Mouse (Mus musculus): ENCODE results near the gene Cpsf4l. TPM values are rescaled to one million over a fixed set of nuclear protein-coding genes. Genes with fewer than 3 reads are reported as not detected.

The Cpsf4l gene
- total and polyA plus RNA-seq, 2 experiments from 2014 or later = 0.10 TPM; not detected in 1

DNA sequence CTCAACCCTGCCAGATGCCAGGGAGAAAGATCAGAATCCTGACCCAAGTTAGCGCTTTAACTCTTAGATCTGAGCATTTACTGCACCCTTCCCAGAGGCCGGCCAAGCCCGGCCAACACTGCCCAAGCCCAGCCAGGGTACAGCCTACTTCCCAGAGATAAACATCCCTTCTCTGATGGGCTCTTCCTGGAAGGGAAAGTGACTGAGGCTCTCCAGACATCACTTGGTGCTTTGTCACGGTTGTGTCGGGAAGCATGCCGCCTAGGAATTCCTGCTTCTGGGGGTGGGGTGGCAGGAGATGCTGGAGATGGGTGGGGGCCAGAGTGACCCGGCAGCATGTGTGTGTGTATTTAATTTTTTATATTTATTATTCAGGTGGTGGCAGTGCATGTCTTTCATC lies 30.3 kb upstream of the Cpsf4l start:
- no peak overlapping the region for H3K4me2 ChIP-seq (ENCODE audit: low read depth, low read length)

DNA sequence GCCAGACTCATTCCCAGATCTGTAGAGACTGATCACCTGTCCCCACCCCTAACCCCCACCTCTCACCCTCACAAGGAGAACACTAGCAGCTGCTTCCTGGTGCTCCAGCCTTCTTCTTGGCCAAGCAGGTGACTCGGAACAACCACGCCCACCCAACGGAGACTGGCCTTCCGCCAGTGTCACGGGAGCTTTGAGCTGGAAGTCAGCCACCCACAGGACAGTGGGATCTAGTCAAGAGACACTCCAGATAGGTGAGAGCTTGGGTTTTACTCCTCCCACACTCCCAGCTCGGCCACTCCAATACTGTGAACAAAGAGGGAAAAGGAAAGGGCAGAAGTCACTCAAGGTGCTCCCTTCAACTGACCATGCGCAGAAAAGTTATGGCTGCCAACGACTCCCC lies 29.4 kb upstream of the Cpsf4l start:
- Histone ChIP-seq H3K27me3 (ENCODE audit: control insufficient read depth, insufficient read depth, low read length) (no peaks in the 10 kb centered on the region), H3K36me3 (replicated peaks; ENCODE audit: control insufficient read depth, insufficient read depth, low read length) (peaks cover 15% of the 10 kb centered on the region), H3K4me2 (ENCODE audit: low read depth, low read length) (no peak overlapping the region), H3K9ac (replicated peaks; ENCODE audit: low read depth, low read length) (no peak overlapping the region), H3K27ac (ENCODE audit: low read depth) (no peak overlapping the region), H3K9me3 (replicated peaks; ENCODE audit: control insufficient read depth, low read length) (no peaks in the 10 kb centered on the region), H3K4me3 (ENCODE audit: low read depth, low read length) (no peak overlapping the region), H3K4me1 (ENCODE audit: control insufficient read depth, insufficient read depth) (peaks cover 21% of the 10 kb centered on the region)
- TF ChIP-seq CTCF (IDR thresholded peaks at IDR 0.05; ENCODE audit: low read depth) (no peak), EP300 (IDR thresholded peaks at IDR 0.05; ENCODE audit: low read depth) (no peak)
- WGBS = 47% methylated on average over 8 of the region's 8 CpGs
- no peak for DNase-seq (ENCODE audit: low spot score)
- ATAC-seq (ENCODE audit: insufficient read depth, low read depth) = peak; percentile 49

More for the DNA sequence above, 30.3 kb upstream of the Cpsf4l start:
- no peaks in the 10 kb centered on the region for H3K9me3 ChIP-seq (replicated peaks; ENCODE audit: control insufficient read depth, low read length)
- peaks cover 20% of the 10 kb centered on the region for H3K4me1 ChIP-seq (ENCODE audit: control insufficient read depth, insufficient read depth)
- no peak for DNase-seq (ENCODE audit: low spot score)
- H3K27me3 ChIP-seq (ENCODE audit: control insufficient read depth, insufficient read depth, low read length) = no peaks in the 10 kb centered on the region
- no peak; the same call in 1 of the 2 replicates for ATAC-seq (ENCODE audit: insufficient read depth, low read depth)
- H3K9ac ChIP-seq (replicated peaks; ENCODE audit: low read depth, low read length) = no peak overlapping the region
- no peak overlapping the region for H3K27ac ChIP-seq (ENCODE audit: low read depth)
- 42% methylated on average over 7 of the region's 7 CpGs for WGBS
- peaks cover 19% of the 10 kb centered on the region for H3K36me3 ChIP-seq (replicated peaks; ENCODE audit: control insufficient read depth, insufficient read depth, low read length)
- no peak for TF ChIP-seq CTCF (IDR thresholded peaks at IDR 0.05; ENCODE audit: low read depth)
- TF ChIP-seq EP300 (IDR thresholded peaks at IDR 0.05; ENCODE audit: low read depth) = no peak
- no peak overlapping the region for H3K4me3 ChIP-seq (ENCODE audit: low read depth, low read length)

DNA sequence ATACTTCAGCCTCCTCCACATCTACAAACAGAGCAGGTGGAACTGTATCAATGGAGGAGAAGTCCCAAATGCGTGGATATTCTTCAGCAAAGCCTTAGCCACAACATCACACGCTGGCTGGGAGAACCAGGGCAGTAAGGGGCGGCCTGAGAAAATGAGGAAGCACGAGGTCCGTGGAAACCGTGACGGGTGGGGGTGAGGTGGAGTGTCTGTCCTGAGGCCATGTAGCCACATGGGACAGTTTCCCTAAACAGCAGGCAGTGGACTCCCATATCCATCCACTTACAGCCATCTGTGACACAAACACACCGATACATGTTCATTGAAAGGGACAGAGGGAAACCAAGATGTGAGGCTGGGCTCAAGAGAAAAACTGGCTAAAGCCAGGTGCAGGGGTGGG lies 28.1 kb upstream of the Cpsf4l start:
- Histone ChIP-seq H3K9me3 (replicated peaks; ENCODE audit: control insufficient read depth, low read length) (no peaks in the 10 kb centered on the region), H3K4me2 (ENCODE audit: low read depth, low read length) (no peak overlapping the region), H3K4me1 (ENCODE audit: control insufficient read depth, insufficient read depth) (peaks cover 33% of the 10 kb centered on the region), H3K36me3 (replicated peaks; ENCODE audit: control insufficient read depth, insufficient read depth, low read length) (0 out of 2 replicates have a peak, but pooled peaks cover 6% of the 10 kb centered on the region), H3K4me3 (ENCODE audit: low read depth, low read length) (no peak overlapping the region), H3K9ac (replicated peaks; ENCODE audit: low read depth, low read length) (no peak overlapping the region), H3K27me3 (ENCODE audit: control insufficient read depth, insufficient read depth, low read length) (no peaks in the 10 kb centered on the region), H3K27ac (ENCODE audit: low read depth) (no peak overlapping the region)
- DNase-seq (ENCODE audit: low spot score) (no peak), ATAC-seq (ENCODE audit: insufficient read depth, low read depth) (no peak)
- 78% methylated on average over 8 of the region's 8 CpGs for WGBS
- TF ChIP-seq CTCF (IDR thresholded peaks at IDR 0.05; ENCODE audit: low read depth) = no peak
- TF ChIP-seq EP300 (IDR thresholded peaks at IDR 0.05; ENCODE audit: low read depth) = no peak

DNA sequence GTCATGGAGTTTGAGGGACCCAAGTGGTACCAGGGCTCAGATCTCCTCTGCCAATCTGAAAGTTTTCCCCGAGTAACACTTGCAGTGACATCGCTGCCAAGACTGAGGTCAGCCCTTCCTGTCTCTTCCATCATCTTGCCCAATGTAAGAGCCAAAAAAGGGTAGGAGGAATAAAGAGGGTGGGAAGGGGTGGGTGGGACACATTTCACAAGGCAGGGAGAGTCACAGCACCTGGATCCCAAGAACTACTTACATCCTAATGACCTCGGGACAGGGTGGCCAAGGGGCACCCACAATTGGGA lies 27.7 kb upstream of the Cpsf4l start:
- ATAC-seq (ENCODE audit: insufficient read depth, low read depth) (no peak), DNase-seq (ENCODE audit: low spot score) (no peak)
- peaks cover 35% of the 10 kb centered on the region for H3K4me1 ChIP-seq (ENCODE audit: control insufficient read depth, insufficient read depth)
- no peak overlapping the region for H3K4me2 ChIP-seq (ENCODE audit: low read depth, low read length)
- no peaks in the 10 kb centered on the region for H3K27me3 ChIP-seq (ENCODE audit: control insufficient read depth, insufficient read depth, low read length)
- H3K27ac ChIP-seq (ENCODE audit: low read depth) = no peak overlapping the region
- H3K36me3 ChIP-seq (replicated peaks; ENCODE audit: control insufficient read depth, insufficient read depth, low read length) = 0 out of 2 replicates have a peak, but pooled peaks cover 3% of the 10 kb centered on the region
- H3K9ac ChIP-seq (replicated peaks; ENCODE audit: low read depth, low read length) = no peak overlapping the region
- H3K9me3 ChIP-seq (replicated peaks; ENCODE audit: control insufficient read depth, low read length) = no peaks in the 10 kb centered on the region
- no peak overlapping the region for H3K4me3 ChIP-seq (ENCODE audit: low read depth, low read length)
- TF ChIP-seq CTCF (IDR thresholded peaks at IDR 0.05; ENCODE audit: low read depth) = no peak
- TF ChIP-seq EP300 (IDR thresholded peaks at IDR 0.05; ENCODE audit: low read depth) = no peak
- 70% methylated on average over 3 of the region's 3 CpGs for WGBS

DNA sequence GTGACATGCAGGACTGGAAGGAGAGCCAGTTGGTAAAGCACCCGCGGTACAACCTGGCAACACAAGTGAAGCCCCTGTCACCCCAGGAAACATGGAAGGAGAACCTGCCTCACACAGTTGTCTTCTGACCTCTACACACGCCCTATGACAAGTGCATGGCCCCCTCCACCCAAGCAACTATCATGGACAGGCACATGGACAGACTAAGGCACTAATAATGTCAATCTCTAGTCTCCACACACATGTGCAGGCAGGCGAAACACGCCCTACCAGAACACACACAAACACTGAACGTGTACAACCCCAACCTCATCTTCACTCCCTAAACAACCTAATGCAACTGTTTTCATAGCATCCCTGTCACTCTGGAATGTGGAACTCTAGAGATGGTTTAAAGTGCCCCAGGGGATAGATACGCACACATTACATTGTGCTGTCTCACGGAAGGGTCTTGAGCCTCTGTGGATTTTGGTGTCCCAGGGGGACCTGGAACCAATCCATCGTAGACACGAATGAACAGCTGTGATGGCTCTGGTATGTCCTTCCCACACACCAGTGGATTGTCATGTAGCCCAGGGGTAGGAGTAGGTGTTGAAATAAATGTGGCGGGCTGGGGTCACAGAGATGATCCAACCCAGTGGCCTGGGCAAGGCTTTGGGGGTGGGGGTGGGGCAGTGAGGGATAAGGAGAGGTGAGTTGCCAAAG lies 27.2 kb upstream of the Cpsf4l start:
- 73% methylated on average over 11 of the region's 11 CpGs for WGBS
- DNase-seq (ENCODE audit: low spot score) (no peak), ATAC-seq (ENCODE audit: insufficient read depth, low read depth) (no peak)

DNA sequence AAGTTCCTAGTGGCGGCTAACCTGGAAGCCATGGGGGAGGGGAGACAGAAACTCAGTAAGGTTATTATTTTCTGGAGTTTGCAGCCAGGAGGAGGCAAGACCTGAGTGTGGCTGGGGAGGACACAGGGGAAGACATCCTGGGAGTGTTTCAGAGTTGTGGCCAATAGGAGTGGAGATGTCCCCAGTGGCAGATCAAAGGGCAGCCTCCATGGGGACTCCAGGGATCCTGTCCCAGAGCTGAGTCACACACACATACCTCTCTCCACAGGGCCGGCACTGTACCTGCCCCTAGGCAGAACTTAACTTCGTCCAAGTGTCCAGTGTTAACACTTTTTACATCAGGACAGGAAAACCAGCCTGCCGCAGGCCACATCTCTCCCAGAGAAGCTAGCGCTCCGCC lies 25.3 kb upstream of the Cpsf4l start:
- Histone ChIP-seq H3K9ac (replicated peaks; ENCODE audit: low read depth, low read length) (no peak overlapping the region), H3K4me1 (ENCODE audit: control insufficient read depth, insufficient read depth) (peaks cover 35% of the 10 kb centered on the region), H3K36me3 (replicated peaks; ENCODE audit: control insufficient read depth, insufficient read depth, low read length) (no peaks in the 10 kb centered on the region), H3K9me3 (replicated peaks; ENCODE audit: control insufficient read depth, low read length) (no peaks in the 10 kb centered on the region), H3K4me2 (ENCODE audit: low read depth, low read length) (no peak overlapping the region), H3K27me3 (ENCODE audit: control insufficient read depth, insufficient read depth, low read length) (no peaks in the 10 kb centered on the region), H3K27ac (ENCODE audit: low read depth) (no peak overlapping the region), H3K4me3 (ENCODE audit: low read depth, low read length) (no peak overlapping the region)
- TF ChIP-seq EP300 (IDR thresholded peaks at IDR 0.05; ENCODE audit: low read depth) (no peak), CTCF (IDR thresholded peaks at IDR 0.05; ENCODE audit: low read depth) (no peak)
- ATAC-seq (ENCODE audit: insufficient read depth, low read depth) = no peak
- no peak for DNase-seq (ENCODE audit: low spot score)
- WGBS = 70% methylated on average over 6 of the region's 6 CpGs

More for the DNA sequence above, 27.2 kb upstream of the Cpsf4l start:
- TF ChIP-seq CTCF (IDR thresholded peaks at IDR 0.05; ENCODE audit: low read depth) (no peak), EP300 (IDR thresholded peaks at IDR 0.05; ENCODE audit: low read depth) (no peak)
- Histone ChIP-seq H3K9ac (replicated peaks; ENCODE audit: low read depth, low read length) (no peak overlapping the region), H3K4me3 (ENCODE audit: low read depth, low read length) (no peak overlapping the region), H3K9me3 (replicated peaks; ENCODE audit: control insufficient read depth, low read length) (no peaks in the 10 kb centered on the region), H3K27ac (ENCODE audit: low read depth) (no peak overlapping the region), H3K36me3 (replicated peaks; ENCODE audit: control insufficient read depth, insufficient read depth, low read length) (no peaks in the 10 kb centered on the region), H3K27me3 (ENCODE audit: control insufficient read depth, insufficient read depth, low read length) (no peaks in the 10 kb centered on the region), H3K4me1 (ENCODE audit: control insufficient read depth, insufficient read depth) (peaks cover 35% of the 10 kb centered on the region), H3K4me2 (ENCODE audit: low read depth, low read length) (no peak overlapping the region)

All from heart, postnatal 0 days (tissue).